Mouse (Mus musculus) heart, postnatal 25 days (tissue): ENCODE data around the gene Adam12. TPM values are rescaled to one million over a fixed set of nuclear protein-coding genes. Genes with fewer than 3 reads are reported as not detected.

Experiments used
- DNase-seq: peaks from one replicate; pipeline ENCODE4 v3.0.0; 2022; ENCODE audit warnings: low spot score
- intact Hi-C: fragments of 180-260 bp; cut with DNase I; formaldehyde crosslinking; loops from one replicate; pipeline ENCODE4 v1.15.1; 2025
- total RNA-seq, 2 experiments: library from RNA; stranded (reverse); gene quantifications; 2 replicates each; pipeline ENCODE4 v1.2.3; 2021

Adam12 gene
- total RNA-seq, 2 experiments from 2014 or later = 0.78 to 1.4 TPM

DNA sequence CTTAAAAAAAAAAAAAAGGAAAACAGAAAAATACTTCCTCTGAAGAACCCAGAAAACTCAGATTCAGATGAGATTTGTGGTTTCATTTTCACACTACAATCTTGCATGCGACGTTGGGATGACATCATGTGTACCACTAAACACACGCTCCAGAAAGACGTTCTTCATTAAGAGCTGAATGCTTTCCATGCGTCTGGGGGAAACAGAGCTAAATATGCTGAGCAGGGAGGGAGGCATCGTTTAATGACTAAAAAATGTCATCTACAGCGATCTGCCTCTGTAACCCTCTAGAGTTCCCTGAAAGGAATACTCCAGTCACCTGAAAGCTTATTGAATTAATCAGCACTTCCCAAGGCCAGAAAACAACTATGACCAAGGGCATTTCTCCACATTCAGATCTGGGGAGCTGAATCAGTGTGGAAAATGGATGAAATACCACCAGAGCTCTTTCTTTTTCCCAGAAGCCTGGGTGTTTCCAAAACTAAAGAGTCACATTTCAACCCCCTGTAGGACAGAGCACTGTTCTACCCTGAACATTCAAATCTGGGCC lies 203.6 kb downstream of the Adam12 start:
- intact Hi-C loops = no loop called here
- DNase-seq = no peak

DNA sequence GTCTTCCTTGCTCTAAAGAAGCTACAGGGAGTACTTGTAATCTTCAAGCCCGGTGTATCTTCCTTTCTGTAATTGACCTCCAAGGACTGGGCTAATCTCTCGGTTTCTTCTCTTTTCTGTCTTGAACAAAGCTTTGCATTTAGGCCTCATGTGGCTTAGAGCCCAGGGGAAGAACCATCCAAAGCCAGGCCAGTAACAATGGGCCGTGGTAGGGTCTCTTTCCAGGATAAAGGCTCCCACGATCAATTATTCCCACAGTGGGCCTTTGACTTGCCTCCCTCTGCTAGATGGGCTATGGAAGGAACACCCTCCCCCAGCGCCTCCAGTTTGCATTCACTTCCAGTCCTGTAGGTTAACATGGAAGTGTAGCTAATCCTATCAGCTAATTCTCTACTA lies 204.9 kb downstream of the Adam12 start:
- no peak for DNase-seq
- intact Hi-C loops = no loop called here

DNA sequence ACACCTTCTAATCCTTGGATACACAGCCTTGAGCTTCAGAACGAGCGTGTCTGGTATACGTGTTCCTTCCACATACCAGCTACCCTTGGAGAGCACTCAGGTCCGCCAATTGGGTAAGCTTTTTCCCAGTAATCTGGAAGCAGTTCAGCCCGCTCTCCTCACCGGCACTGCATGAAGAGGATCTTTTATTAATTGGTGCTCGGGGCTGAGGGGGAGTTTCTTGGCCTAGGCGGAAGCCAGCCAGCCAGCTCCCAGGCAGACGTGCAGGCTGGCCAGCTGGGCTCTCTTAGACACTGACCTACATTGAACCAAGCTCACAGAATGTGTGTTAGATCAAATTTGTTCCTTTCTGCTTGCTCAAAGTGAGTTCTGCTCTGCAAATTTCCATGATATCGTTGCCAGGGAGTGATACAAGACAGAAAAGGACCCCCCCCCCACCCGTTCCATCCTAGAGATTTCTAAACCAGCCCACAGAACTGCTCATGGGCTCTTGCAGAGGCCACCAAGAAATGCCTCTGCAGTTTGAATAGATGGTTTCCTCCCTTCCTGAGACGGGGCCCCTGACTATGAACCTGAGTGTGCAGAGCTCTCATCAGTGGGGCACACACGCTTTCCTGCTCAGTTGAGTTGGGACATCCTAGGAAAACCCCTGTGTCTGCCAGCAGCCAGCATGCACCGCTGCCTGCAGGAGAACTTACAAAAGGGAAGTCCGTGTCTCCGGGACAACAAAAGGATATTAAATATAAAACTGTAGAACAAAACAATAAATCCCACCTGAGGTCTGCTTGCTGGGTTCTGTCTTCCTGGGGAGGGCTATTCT lies 205.5 kb downstream of the Adam12 start:
- intact Hi-C loops = no loop called here
- DNase-seq = peak; percentile 41

DNA sequence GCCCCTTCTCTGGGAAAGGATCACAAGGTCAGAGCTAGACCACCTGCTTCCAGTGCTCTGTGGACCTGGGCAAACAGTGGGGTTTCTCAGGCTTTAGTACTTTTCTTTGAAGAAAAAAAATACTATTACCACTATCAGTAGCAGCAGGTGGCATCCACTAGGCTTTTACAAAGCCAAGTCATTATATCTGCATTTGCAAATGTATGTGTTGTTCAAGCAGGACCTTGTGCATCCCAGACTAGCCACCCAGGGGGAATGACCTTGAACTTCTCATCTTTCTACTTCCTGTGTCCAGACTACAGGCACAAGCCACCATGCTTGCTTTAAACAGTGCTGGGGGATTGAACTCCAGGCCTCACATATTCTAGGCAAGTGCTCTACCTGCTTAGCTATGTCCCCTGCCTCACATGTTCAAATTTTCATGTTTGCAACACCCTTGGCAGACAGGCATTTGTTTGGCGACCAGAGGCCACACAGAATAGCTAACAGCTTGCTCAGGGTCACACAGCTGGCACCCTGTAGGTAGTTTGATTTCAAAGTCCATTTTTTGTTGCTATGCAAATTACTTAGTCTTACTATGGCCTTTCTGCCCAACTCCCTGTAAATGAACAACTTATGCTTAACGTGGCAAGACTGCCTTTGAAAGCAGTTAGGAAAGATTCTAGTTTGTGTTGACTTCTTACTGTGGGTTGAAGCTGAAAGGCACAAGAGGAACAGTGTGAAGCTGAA lies 209.6 kb downstream of the Adam12 start:
- intact Hi-C loops = no loop called here
- no peak for DNase-seq

DNA sequence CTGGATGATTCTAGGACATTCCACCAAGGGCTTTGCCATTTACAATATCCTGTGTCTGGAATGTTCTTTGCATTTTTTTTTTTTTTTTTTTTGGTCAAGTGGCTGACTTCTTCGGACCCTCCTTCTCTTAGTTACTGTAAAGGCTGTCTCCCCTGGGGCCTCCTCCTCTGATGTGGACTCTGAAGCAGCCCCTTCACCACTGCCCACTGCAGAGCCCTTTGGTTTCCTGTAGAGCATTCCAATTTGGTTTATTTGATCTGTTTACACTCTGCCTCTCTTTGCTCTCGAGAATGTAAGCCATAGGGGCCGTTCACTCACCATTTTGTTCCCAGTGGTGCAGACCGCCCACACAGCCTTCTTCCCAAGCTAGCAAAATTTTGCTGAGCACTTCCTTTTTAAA lies 216.7 kb downstream of the Adam12 start:
- intact Hi-C loops = no loop called here
- no peak for DNase-seq

DNA sequence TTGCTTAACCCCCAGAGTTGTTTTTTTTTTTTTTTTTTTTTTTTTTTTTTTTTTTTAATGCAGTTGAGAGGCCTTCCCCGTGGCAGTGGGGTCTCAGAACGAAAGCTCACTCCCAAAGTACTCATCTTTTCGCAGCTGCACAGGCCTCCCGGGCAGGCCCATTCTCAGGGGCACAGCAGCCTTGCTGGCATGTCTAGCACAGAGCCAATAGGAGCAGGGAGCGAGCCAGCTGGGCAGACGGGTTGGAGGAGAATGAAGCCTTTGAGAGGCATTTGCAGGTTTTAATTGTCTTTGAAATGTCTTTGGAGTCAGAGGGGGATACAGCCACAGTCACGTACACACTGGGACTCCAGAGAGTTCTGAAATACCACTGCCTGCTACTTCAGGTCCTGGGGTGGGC lies 217.2 kb downstream of the Adam12 start:
- intact Hi-C loops = no loop called here
- DNase-seq = no peak

DNA sequence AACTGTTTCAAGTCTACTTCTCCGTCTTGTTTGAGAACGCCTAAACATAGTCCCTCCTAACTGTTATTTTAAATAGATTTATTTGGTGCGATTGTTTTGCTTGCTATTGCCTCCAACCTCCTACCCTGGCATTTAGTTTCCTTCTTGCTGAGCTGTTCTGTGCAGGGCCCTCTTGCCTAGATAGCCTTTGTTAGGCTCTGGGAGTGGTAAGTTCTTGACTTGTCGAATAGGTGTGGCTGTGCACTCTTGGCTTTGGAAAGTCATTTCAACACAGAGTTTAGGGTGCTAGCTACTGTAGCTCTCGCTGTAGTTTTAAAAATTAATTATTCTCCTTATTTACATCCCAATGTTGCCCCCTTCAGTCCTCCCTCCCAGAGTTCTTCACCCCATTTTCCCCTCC lies 222.8 kb downstream of the Adam12 start:
- DNase-seq = no peak
- intact Hi-C loops = no loop called here

DNA sequence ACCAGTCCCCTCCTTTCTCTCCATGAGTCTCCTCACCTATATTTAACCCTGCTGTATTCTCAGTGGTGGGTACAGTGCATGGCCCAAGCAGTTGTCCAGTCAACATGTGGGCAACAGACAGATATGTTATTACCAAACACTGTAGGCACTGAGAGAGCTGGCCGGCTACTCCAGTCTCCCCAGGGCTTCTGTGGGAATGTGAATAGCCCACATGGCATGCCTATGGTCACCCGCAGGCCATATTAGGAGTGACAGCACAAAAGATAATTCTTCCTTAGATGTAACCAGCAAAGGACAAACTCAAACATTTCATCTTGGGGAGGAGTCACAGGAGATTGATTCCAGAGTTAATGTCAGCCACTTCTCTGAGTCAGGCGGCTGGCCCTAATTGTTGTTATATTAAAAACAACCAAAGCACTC lies 224.0 kb downstream of the Adam12 start:
- intact Hi-C loops = no loop called here
- no peak for DNase-seq

DNA sequence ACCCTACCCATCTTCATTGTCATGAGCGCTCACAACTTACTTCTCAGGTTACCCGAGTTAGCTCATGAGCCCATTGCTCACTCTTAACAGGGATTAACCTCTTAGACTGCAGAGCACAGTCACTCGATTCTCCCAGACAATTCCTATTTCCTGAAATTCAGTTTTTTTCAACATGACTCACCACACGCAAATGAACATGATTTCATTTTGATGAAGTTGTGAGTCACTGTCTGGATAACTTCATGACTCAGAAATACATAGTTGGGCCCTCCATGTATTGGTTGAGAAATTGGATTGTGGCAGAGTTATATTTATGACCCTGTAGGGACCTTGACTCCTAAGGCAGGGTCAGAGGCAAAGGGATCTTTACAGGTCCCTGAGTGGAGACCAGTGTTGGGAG lies 230.4 kb downstream of the Adam12 start:
- no peak for DNase-seq

DNA sequence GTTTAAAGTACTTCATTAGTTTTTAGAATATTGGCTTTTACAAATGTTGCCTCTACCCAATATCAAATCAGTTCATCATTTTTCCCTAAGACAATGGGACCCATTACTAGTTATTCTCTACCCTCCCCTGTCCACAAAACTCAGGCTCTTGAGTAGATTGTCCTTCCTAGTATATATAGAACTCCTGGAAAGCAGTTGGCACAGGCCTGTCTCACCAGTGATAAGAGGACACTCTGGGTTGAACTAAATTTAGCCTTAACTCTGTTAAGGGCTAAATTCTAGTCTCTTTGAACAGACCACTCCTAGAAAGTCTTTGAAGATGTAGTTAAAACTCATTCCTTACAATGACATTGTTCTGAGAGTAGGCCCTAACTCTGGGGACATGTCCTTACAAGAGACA lies 241.0 kb downstream of the Adam12 start:
- DNase-seq = no peak
- intact Hi-C loops = no loop called here

More for the DNA sequence above, 230.4 kb downstream of the Adam12 start:
- intact Hi-C loops = no loop called here

DNA sequence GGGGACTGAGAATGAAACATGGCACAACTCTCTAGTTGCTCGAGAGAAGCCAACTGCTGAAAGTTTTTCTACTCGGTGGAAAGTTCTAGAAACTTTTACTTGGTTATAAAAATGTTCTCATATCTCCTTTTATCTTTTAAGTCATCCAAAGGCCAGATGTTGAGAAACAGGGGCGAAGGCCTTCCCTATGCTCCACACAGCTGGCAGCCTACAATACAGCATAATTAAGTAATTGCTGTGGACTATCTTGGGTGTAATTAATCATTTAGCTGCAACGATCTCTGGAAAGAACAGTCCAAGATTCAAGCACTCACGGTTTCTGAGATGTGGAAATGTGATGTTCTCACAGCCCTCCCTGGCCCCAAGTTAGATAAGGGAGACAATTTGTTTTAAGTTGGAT lies 243.6 kb downstream of the Adam12 start:
- intact Hi-C loops = no loop called here
- no peak for DNase-seq

DNA sequence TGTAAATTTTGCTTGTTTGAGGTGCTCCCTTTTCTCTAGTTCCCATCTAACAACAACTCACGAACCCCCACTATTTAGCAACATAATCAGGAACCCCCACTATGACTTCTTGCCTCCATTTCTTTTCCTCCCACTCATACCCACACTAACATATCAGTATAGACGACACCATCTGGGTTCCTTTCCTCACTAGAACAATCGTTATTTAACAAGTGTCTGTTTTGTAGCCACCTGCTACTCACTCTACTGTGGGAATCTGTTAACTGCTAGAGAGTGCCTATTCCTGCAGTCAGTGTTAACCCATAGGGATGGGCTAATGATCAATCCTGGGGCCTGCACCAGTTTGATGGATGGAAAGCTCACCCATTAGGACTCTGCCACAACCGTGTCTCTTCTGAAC lies 245.7 kb downstream of the Adam12 start:
- intact Hi-C loops = no loop called here
- DNase-seq = no peak

DNA sequence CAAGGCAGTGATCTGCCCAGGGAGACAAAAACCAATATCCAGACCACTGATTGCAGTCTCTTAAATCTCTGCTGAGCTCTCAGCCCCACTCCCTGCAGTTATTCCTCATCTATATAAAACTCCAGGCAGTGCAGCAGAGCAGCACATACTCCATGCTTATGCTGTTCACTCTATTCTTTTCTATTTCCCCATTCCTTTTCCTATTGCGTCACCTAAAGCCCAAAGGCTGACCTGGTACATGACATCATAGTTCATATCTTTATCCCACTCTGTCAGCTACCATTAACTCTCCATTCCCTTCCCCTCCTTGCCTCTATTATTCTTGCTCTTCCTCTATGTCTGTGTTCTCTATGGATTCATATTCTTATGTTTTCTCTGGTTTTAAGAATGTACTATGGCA lies 246.3 kb downstream of the Adam12 start:
- intact Hi-C loops = no loop called here
- DNase-seq = no peak

DNA sequence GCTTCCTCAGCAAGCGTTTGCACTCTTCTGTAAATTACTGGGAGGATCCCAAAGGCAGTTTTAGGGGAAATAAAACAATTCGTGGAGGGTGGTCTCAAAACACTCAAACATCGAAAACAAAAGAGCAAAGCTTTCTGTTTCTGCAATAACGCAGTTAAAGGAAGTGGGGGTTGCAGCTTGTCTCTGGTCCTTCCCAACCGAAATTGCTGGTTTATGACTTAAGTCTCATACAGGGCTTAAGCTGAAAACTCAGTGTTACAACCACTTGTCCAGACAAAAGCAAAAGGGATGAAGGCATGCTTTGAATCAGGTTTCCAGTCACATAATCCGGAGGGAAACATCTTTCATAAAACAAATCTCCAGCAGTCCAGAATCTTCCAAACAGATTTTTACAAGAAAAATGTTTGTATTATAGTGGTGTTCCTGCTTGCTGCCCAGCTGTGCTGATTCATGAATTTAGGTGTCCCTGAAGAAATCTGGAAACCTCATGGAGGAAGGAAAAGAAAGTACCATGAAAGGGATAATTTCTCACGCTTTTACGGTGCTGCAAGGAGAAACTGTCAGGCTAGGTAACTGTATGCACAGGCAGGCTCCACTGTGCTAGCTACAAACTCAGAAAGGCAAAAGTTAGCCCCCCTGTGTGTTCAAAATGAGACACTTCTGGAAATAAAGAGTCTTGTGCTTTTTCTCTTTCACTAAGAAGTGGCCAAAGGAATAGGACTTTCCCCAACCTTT lies 255.4 kb downstream of the Adam12 start:
- DNase-seq = no peak
- intact Hi-C loops = no loop called here

DNA sequence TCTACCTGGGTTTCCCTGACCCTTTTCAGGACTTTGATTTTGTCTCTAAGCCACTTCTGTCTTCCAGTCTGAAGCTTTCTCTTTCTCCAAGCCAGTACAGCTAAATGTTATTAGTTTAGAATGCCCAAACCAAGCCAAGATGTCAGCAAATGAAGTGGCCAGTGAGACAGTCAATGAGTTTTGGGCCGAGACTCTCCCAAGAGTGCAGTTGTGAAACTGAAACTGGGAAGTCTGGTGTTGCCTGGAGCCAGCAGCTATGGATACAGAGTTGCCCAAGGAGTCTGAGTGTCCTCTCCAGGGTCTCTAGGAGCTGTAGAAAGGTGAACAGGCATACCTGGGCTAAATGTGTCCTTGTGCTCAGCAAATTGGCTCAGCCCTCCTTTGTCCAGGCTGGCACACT lies 260.9 kb downstream of the Adam12 start:
- intact Hi-C loops = no loop called here
- peak; percentile 39 for DNase-seq

DNA sequence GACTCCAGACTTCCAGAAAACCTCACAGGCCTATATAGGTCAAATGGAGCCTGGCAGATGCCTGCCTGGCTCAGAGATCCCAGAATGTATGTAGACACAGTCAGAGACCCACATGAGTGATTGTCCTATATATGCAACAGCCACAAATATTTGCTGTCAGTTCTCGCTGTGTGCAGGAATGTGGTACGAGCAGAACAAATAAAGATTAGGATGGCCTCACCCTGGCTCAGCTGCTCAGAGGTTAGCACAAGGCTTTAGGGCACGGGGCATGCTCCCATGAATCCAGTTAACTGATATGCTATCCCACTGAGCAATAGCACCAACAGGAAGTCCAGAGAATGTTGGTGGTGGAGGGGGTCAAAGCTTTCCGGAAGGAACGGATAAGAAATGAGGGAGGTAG lies 261.5 kb downstream of the Adam12 start:
- no peak for DNase-seq
- intact Hi-C loops = no loop called here

DNA sequence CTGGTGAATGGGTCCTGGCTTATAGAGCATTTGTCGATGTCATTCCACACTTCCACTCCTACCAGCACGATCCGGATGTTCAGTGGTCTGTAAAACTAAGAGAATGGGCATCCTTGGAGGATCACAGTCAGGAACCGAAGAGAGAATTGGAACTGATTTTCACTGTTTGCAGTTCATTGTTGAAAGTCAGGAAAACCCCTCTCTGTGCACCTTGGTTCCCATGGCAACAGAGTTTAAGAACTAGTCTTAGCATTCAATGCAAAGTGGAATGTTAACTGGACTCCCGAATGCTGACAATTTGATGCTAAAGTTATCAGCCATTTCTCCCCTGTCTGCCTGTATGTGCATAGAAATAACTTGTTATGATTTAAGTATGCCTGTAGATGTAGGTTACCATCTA lies 264.0 kb downstream of the Adam12 start:
- no peak for DNase-seq
- intact Hi-C loops = loop anchor here (5.0 kb wide), 1 partner anchor 259 kb away; no protein-coding TSS in a partner anchor

DNA sequence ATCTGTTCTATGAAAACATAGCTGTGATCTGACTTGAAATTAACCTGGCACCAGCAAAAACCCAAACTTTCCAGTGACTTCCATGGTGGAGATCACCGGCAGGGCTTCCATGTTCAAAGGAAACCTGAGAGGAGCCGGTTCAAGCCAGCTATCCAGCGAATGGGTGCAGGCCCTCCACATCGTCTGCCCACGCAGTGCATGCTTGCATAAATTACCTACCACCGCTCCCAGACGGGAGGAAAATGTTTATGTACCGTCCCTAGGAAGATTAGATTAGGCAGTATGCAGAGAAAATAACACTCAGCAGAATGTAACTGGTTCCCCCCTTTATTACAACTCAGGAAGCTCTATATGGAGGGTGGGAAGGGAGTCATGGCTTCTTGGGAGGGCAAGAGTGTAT lies 268.4 kb downstream of the Adam12 start:
- DNase-seq = no peak
- intact Hi-C loops = no loop called here

DNA sequence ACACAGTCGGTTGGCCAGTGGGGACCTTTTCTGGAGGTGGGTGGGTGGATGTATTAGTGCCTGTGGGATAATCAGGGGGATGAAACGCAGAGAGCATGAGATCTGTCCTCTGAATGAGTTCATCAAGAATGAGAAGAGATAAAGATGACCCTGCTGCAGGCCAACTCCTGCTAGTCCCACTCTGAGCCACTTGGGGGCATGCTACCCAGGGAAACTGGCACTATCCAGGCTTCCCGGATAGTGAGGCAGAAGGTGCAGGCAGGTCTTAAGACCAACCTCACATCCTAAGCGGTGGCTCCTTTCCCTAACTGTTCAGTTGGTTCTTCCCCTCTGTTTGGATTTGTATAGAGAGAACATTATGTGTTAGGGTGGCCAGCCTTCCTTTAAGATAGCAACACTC lies 272.7 kb downstream of the Adam12 start:
- intact Hi-C loops = no loop called here
- no peak for DNase-seq

DNA sequence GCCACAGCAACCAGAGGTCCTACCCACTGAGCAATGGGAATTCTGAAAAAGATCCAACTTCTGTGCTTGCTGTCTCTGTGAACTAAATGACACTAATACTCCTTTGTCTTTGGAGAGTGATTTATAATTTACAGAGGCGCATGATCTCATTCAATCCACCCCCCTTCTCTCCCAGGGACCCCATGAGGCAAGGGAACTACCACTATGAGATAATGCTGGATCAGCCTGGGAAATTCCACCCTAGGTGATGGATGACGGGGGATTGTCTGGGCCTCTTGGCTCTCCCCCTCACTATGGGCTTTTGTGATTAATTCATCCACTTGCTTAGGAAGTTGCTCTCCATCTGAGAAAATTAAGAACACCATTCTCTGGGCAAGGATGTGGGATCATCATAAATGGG lies 274.1 kb downstream of the Adam12 start:
- intact Hi-C loops = no loop called here
- DNase-seq = no peak
